Mouse (Mus musculus): Measurements from ENCODE around the gene Spock1. TPM values are rescaled to one million over a fixed set of nuclear protein-coding genes. Genes with fewer than 3 reads are reported as not detected.
"Not testable (repeated sequence)": the region's sequence is repeated elsewhere in the genome, so short reads cannot be mapped to it uniquely, and the experiment has no call there.

The Spock1 gene
- polyA plus RNA-seq, 1 experiment from 2014 or later, result 104 TPM

- Histone ChIP-seq H3K27me3 (ENCODE audit: control insufficient read depth, insufficient read depth, low read length) (peaks cover 47% of the 10 kb centered on the region), H3K9me3 (ENCODE audit: control insufficient read depth, low read length) (no peaks in the 10 kb centered on the region), H3K4me3 (replicated peaks; ENCODE audit: low read length) (no peak overlapping the region), H3K36me3 (replicated peaks; ENCODE audit: control insufficient read depth, insufficient read depth) (no peaks in the 10 kb centered on the region), H3K9ac (no peak overlapping the region), H3K4me1 (replicated peaks; ENCODE audit: control insufficient read depth, insufficient read depth, low read length) (peaks cover 13% of the 10 kb centered on the region), H3K27ac (peak overlapping the region; percentile 65), H3K4me2 (replicated peaks) (no peak overlapping the region)
- ATAC-seq (ENCODE audit: low FRiP score), result no peak
- WGBS, result 78% methylated on average over 3 of the region's 3 CpGs
- no peak for DNase-seq (ENCODE audit: low spot score)
These were observed 303.7 kb downstream of the Spock1 start for GRCm38 (mm10) chr13:57604437-57604836.

DNA sequence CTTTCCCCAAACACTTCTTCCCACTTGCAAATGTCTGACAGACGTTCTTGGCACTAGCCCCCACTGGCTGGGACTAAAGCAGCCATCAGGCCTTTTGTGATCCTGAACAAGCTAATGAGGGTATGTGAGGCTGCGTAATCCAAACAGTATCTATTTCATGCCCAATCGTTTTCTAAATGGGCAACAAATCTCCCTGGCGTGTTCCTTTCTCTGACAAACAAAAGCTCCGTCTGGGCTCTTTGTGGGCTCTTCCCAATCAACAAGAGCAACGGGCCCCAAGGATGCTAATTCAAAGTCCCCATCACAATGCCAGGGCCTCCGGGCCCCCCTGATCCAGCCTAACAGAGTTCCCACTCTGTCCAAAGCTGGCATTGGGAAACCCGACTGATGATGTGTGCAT lies 304.9 kb downstream of the Spock1 start:
- Histone ChIP-seq H3K4me2 (replicated peaks) (no peak overlapping the region), H3K9ac (no peak overlapping the region), H3K27me3 (ENCODE audit: control insufficient read depth, insufficient read depth, low read length) (peaks cover 58% of the 10 kb centered on the region), H3K4me3 (replicated peaks; ENCODE audit: low read length) (no peak overlapping the region), H3K4me1 (replicated peaks; ENCODE audit: control insufficient read depth, insufficient read depth, low read length) (peaks cover 13% of the 10 kb centered on the region), H3K27ac (no peak overlapping the region), H3K9me3 (ENCODE audit: control insufficient read depth, low read length) (no peaks in the 10 kb centered on the region), H3K36me3 (replicated peaks; ENCODE audit: control insufficient read depth, insufficient read depth) (no peaks in the 10 kb centered on the region)
- ATAC-seq (ENCODE audit: low FRiP score) (peak; percentile 72; the same call in 1 of the 2 replicates), DNase-seq (ENCODE audit: low spot score) (peak; percentile 52)
- WGBS, result 22% methylated on average over 8 of the region's 8 CpGs

DNA sequence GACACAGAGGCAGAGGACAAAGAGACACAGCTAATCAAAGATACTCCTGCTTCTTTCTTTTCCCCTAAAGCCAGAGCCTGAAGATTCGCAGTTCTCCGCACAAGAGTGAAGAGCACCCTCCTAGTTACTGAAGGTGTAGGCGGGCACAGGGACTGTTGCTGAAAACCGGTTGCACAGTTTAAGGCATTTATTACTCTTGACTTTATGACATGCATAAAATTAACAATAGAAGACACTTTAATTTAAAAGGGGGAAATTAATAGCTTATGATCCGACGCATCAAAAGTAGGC lies 312.4 kb downstream of the Spock1 start:
- Histone ChIP-seq H3K9ac (peak overlapping the region; percentile 41), H3K27me3 (ENCODE audit: control insufficient read depth, insufficient read depth, low read length) (peaks cover 34% of the 10 kb centered on the region), H3K4me1 (replicated peaks; ENCODE audit: control insufficient read depth, insufficient read depth, low read length) (peaks cover 19% of the 10 kb centered on the region), H3K4me3 (replicated peaks; ENCODE audit: low read length) (no peak overlapping the region), H3K9me3 (ENCODE audit: control insufficient read depth, low read length) (no peaks in the 10 kb centered on the region), H3K27ac (peak overlapping the region; percentile 89), H3K36me3 (replicated peaks; ENCODE audit: control insufficient read depth, insufficient read depth) (no peaks in the 10 kb centered on the region), H3K4me2 (replicated peaks) (peak overlapping the region; percentile 28)
- WGBS, result 68% methylated on average over 6 of the region's 6 CpGs
- ATAC-seq (ENCODE audit: low FRiP score) (no peak), DNase-seq (ENCODE audit: low spot score) (no peak)

DNA sequence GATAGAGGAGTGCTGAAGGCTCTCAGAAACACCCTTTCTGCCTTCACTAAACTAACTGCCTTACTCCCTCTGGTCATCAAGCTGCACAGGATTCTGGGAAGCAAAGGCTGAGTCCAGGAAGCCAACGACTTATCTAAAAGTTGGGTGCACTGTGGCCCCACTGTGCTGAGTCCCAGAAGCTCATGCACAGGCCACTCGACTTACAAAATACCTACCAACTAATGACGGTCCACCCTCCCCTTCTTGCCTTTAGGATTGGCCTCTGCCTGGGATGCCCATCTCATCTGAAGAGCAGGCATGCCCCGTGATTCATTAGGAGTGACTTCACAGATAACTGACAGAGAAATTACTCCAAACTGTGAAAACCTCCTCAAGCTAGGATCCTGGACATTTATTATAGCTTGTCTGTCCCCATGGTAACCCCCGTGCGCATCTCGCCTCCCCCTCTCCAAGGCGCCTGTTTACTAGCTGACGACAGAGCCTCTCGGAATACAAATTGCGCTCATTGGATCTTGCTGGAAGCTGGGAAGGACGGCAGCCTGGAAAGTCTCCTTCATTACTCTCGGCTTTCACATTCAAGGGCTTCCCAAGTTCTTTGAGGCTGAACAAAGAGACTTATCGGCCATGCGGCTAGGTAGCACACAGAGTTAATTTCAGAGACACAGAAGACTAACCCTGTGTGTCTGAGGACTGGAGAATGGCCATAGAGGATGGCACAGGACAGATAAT lies 312.9 kb downstream of the Spock1 start:
- Histone ChIP-seq H3K9ac (peak overlapping the region; percentile 41), H3K36me3 (replicated peaks; ENCODE audit: control insufficient read depth, insufficient read depth) (no peaks in the 10 kb centered on the region), H3K27me3 (ENCODE audit: control insufficient read depth, insufficient read depth, low read length) (peaks cover 30% of the 10 kb centered on the region), H3K27ac (peak overlapping the region; percentile 89), H3K4me3 (replicated peaks; ENCODE audit: low read length) (no peak overlapping the region), H3K4me1 (replicated peaks; ENCODE audit: control insufficient read depth, insufficient read depth, low read length) (peaks cover 19% of the 10 kb centered on the region), H3K9me3 (ENCODE audit: control insufficient read depth, low read length) (no peaks in the 10 kb centered on the region), H3K4me2 (replicated peaks) (peak overlapping the region; percentile 28)
- ATAC-seq (ENCODE audit: low FRiP score) (peak; percentile 83), DNase-seq (ENCODE audit: low spot score) (peak; percentile 70)
- WGBS, result 21% methylated on average over 15 of the region's 15 CpGs

DNA sequence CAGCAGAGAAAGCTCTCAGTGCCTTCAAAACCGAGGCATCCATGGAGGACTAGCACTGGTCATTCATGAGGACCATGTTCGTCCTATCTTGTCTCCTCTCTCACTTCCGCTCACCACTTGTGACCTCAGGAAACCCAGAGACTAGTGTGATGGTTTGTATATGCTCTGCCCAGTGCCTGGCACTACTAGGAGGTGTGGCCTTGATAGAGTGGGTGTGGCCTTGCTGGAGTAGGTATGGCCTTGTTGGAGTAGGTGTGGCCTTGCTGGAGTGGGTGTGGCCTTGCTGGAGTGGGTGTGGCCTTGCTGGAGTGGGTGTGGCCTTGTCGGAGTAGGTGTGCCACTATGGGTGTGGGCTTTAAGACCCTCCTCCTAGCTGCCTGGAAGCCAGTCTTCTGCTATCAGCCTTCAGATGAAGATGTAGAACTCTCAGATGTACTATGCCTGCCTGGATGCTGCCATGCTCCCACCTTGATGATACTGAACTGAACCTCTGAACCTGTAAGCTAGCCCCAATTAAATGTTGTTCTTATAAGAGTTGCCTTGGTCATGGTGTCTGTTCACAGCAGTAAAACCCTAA lies 318.7 kb downstream of the Spock1 start:
- H3K27me3 ChIP-seq (ENCODE audit: control insufficient read depth, insufficient read depth, low read length); H3K9ac ChIP-seq; H3K4me3 ChIP-seq (replicated peaks; ENCODE audit: low read length); H3K36me3 ChIP-seq (replicated peaks; ENCODE audit: control insufficient read depth, insufficient read depth); ATAC-seq (ENCODE audit: low FRiP score); DNase-seq (ENCODE audit: low spot score); H3K4me2 ChIP-seq (replicated peaks); H3K9me3 ChIP-seq (ENCODE audit: control insufficient read depth, low read length): not testable (repeated sequence)
- Histone ChIP-seq H3K4me1 (replicated peaks; ENCODE audit: control insufficient read depth, insufficient read depth, low read length) (peaks cover 19% of the 10 kb centered on the region), H3K27ac (peak overlapping the region; percentile 72; the same call in 1 of the 2 replicates)
- WGBS, result 94% methylated on average over 4 of the region's 4 CpGs

DNA sequence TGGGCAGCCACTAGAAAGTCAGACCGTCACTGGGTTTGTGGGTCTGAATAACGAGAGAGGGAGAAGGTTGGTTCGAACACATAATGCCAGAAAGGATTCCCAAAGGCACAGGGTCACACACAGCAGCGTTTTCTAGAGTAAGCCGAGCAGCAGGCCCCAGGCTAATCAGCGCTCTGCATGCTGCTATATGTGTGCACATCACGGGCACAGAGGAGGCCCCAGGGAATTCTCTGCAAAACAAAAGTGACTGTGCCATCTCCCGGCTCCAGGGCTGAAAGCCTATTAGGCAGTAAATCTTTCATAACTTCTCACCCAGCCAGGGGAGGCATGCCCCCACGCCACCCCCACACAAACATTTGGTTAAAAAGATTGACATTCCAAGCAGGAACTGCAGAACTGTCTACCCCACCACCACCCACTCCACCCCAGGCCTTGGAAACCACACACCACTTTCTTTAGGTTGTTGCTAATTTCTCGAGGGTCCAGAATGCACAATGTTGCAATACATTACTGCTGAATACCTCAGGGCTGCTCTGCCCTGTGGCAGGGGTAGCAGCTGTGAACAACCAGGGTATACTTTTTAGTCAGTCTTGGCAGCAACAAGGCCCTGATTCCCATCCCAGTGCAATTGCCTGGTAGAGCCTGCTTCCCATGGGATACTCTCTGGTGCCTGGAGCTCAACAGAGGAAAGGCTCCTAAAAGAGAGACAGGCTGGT lies 319.4 kb downstream of the Spock1 start:
- H3K9me3 ChIP-seq (ENCODE audit: control insufficient read depth, low read length), result no peaks in the 10 kb centered on the region

GRCm38 (mm10) chr13:57585131-57585530 lies 323.0 kb downstream of the Spock1 start:
- whole genome bisulfite sequencing, result 33% methylated on average over 3 of the region's 3 CpGs
- ATAC-seq (ENCODE audit: low FRiP score), result no peak
- H3K4me1 ChIP-seq (replicated peaks; ENCODE audit: control insufficient read depth, insufficient read depth, low read length), result peaks cover 31% of the 10 kb centered on the region

More for the DNA sequence above, 319.4 kb downstream of the Spock1 start:
- ATAC-seq (ENCODE audit: low FRiP score) (peak; percentile 83; the same call in 1 of the 2 replicates), DNase-seq (ENCODE audit: low spot score) (peak; percentile 48)
- Histone ChIP-seq H3K4me3 (replicated peaks; ENCODE audit: low read length) (no peak overlapping the region), H3K4me1 (replicated peaks; ENCODE audit: control insufficient read depth, insufficient read depth, low read length) (peaks cover 19% of the 10 kb centered on the region), H3K4me2 (replicated peaks) (no peak overlapping the region), H3K36me3 (replicated peaks; ENCODE audit: control insufficient read depth, insufficient read depth) (no peaks in the 10 kb centered on the region), H3K27ac (peak overlapping the region; percentile 72), H3K9ac (no peak overlapping the region), H3K27me3 (ENCODE audit: control insufficient read depth, insufficient read depth, low read length) (no peaks in the 10 kb centered on the region)
- 12% methylated on average over 10 of the region's 10 CpGs for WGBS

GRCm38 (mm10) chr13:57582314-57582976 lies 325.7 kb downstream of the Spock1 start:
- Histone ChIP-seq H3K4me2 (replicated peaks) (no peak overlapping the region), H3K4me3 (replicated peaks; ENCODE audit: low read length) (no peak overlapping the region), H3K9ac (no peak overlapping the region), H3K9me3 (ENCODE audit: control insufficient read depth, low read length) (no peaks in the 10 kb centered on the region), H3K27me3 (ENCODE audit: control insufficient read depth, insufficient read depth, low read length) (no peaks in the 10 kb centered on the region), H3K36me3 (replicated peaks; ENCODE audit: control insufficient read depth, insufficient read depth) (no peaks in the 10 kb centered on the region), H3K4me1 (replicated peaks; ENCODE audit: control insufficient read depth, insufficient read depth, low read length) (peaks cover 13% of the 10 kb centered on the region; the same call in 1 of the 2 replicates), H3K27ac (no peak overlapping the region)
- DNase-seq (ENCODE audit: low spot score) (no peak), ATAC-seq (ENCODE audit: low FRiP score) (no peak)
- WGBS, result 71% methylated on average over 12 of the region's 12 CpGs

More at GRCm38 (mm10) chr13:57585131-57585530, 323.0 kb downstream of the Spock1 start:
- H3K27me3 ChIP-seq (ENCODE audit: control insufficient read depth, insufficient read depth, low read length), result no peaks in the 10 kb centered on the region
- no peaks in the 10 kb centered on the region for H3K36me3 ChIP-seq (replicated peaks; ENCODE audit: control insufficient read depth, insufficient read depth)
- no peak overlapping the region for H3K9ac ChIP-seq
- H3K4me2 ChIP-seq (replicated peaks), result no peak overlapping the region
- no peaks in the 10 kb centered on the region for H3K9me3 ChIP-seq (ENCODE audit: control insufficient read depth, low read length)
- no peak for DNase-seq (ENCODE audit: low spot score)
- no peak overlapping the region for H3K27ac ChIP-seq
- no peak overlapping the region for H3K4me3 ChIP-seq (replicated peaks; ENCODE audit: low read length)
